Mouse (Mus musculus) G1E-ER4 (cell line): ENCODE measurements around the gene Cic. TPM values are rescaled to one million over a fixed set of nuclear protein-coding genes. Genes with fewer than 3 reads are reported as not detected.

Source experiments
- GATA1 ChIP-seq: IDR thresholded peaks from one replicate; pipeline ENCODE4 v1.8.0; 2012; ENCODE audit warnings: low read length, inconsistent platforms
- polyA plus RNA-seq: library from polyadenylated mRNA; stranded (reverse); fragments of >175 nt; gene quantifications from 2 replicates; pipeline ENCODE4 v1.2.3, GENCODE M21; 2012

The Cic gene
- polyA plus RNA-seq, 1 experiment: 729 TPM

DNA sequence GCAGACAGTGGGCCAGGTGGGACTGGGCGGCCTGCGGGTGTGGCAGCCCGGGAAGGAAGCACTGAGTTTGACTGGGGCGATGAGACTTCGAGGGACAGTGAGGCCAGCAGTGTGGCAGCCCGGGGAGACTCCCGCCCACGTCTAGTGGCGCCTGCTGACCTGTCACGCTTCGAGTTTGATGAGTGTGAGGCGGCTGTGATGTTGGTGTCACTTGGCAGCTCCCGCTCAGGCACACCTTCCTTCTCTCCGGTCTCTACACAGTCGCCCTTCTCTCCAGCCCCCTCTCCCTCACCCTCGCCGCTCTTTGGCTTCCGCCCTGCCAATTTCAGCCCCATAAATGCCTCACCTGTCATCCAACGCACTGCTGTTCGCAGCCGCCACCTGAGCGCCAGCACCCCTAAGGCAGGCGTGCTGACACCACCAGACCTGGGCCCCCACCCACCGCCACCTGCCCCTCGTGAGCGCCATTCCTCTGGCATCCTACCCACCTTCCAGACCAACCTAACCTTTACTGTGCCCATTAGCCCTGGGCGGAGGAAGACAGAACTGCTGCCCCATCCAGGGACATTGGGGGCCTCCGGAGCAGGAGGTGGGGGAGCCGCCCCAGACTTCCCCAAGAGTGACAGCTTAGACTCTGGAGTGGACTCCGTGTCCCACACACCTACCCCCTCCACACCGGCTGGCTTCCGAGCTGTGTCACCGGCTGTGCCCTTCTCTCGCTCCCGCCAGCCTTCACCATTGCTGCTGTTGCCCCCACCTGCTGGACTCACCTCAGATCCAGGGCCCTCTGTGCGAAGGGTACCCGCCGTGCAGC, 5.1 kb downstream of the Cic start:
- TF ChIP-seq GATA1: no peak

DNA sequence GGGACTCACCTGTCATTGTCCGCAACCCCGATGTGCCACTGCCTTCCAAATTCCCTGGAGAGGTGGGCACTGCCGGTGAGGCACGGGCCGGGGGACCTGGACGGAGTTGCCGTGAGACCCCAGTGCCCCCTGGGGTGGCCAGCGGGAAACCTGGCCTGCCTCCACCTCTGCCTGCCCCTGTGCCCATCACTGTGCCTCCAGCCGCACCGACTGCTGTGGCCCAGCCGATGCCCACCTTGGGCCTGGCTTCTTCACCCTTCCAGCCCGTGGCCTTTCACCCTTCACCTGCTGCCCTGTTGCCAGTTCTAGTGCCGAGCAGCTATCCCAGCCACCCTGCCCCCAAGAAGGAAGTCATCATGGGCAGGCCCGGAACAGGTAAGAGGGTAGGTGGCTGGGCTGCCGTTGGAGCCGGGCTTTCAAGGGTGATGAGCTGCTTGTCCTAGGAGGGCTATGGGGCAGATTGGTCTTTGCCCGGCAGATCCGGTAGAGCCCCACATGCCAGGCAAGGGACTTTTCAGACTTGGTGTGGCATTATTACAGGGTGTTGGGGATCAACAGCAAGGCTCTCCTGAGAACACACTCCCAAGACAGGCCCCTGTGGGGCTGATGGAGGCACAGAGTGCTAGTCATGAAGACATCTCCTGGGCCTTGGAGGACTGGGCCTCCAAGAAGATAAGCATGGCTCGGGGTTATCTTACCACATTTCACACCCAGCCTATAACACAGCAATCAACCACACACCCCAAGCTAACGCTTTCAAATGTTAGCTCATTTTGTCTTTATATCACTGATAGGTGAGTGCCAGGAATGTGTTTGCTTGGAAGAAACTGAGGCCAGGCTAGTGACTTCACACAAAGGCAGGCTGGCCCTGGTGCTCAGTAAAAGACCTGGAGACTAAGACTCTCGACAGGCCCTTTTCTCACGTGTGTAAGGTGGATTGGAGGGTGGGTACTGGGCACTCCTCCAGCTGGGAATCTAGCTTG, 6.0 kb downstream of the Cic start:
- TF ChIP-seq GATA1: peak; percentile 87

DNA sequence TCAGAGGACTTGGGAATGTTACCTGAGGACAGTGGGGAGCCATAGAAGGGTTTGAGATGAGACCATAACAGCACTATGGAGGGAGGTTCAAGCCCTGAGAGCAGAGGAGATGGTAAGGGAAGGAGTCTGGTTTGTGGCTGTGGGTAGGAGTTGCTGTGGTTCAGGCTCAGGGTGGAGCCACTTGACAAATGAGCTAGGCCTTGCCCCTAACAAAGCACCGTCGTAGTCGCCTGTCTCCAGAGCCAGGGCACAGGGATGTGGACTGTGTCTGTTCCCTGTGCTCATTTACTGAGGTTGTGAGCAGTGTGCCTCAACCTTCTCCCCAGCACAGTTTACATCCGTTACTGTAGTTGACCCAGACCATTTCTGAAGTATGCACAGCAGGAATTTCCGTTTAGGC, 7.1 kb downstream of the Cic start:
- no peak for TF ChIP-seq GATA1

DNA sequence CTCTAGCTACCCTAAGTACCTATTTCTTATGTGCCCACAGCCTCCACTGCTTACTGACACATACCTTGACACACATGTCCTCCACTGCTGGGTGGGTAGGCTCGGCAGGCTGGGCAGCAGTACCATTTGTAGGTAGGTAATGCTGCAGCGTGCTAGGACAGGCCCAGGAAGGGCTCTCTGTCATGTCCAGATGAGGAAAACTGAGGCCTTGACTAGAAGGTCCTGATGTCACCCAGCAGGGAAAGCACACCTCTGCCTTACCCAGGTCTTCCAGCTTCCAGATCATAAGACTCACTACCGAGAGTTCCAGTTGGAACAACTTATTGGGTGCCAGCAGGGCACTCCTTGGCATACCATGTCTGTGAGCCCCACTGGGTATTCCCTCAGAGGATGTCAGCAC, 7.5 kb downstream of the Cic start:
- no peak for TF ChIP-seq GATA1

DNA sequence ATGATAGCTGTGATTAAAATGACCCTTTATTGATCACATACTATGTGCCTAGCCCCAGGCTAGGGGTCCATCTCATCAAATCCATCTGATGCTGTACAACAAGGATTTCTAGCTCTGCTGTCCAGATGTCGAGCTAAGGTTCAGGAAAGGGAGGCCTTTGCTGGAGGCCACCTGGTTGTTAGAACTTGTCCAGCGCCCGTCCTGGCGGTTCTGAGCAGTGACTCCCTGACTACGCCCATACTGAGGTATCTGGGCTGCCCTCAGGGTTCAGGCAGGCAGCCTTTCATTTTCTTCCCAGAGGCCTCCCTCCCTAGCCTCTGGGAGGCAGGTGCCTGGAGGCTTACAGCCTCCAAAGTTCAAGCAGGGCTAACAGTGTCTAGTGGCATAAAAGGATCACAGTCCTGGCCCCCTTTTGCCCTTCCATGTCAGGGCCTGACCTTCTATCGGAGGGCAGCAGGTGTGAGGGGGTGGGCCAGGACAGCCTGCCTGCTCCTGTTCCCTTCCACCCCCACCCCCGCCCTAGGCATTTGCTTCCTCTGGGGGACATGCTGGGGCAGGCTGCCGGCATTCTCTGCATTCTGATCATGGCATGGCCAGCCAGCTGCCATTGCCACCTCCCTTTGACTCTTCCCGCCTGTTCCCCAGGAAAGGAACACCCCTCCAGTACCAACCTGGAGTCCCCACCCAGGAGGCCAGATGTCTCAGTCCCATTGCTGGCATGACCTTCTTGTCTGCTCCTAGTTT, 8.2 kb downstream of the Cic start:
- no peak for TF ChIP-seq GATA1

DNA sequence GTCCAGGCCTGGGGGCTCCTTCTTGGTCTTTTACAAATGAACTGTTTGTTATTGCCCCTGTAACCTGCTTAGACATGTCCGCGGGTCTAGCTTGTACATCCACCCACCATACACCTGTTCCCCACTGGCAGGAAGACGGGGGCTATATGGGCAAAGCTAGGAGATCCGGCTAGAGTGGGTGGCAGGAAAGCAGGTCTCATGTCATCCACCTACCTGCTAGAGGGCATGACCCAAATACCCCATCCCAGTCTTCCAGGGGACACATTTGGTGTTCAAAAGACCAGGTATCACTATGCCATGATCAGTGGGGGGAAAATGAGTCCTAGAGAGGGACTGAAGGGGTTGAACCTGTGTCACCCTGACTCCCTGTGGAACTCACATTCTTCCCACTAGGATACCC, 9.9 kb downstream of the Cic start:
- no peak for TF ChIP-seq GATA1

DNA sequence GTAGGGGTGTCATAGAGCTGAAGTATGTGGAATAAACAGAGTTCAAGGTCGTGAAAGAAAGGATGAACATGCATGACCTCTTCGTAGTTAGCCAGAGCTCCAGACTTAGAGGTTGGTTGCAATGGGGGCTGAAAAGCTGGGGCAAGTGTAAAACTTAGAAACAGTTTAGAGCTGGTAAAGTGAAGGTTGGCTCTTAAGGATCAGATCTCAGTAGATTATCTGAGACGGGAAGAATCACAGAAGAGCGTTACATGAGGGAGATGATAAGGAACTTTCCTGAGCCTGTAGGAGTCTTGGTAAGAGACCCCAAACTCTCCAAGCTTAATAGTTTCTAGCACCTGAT, 10.5 kb downstream of the Cic start:
- no peak for TF ChIP-seq GATA1

DNA sequence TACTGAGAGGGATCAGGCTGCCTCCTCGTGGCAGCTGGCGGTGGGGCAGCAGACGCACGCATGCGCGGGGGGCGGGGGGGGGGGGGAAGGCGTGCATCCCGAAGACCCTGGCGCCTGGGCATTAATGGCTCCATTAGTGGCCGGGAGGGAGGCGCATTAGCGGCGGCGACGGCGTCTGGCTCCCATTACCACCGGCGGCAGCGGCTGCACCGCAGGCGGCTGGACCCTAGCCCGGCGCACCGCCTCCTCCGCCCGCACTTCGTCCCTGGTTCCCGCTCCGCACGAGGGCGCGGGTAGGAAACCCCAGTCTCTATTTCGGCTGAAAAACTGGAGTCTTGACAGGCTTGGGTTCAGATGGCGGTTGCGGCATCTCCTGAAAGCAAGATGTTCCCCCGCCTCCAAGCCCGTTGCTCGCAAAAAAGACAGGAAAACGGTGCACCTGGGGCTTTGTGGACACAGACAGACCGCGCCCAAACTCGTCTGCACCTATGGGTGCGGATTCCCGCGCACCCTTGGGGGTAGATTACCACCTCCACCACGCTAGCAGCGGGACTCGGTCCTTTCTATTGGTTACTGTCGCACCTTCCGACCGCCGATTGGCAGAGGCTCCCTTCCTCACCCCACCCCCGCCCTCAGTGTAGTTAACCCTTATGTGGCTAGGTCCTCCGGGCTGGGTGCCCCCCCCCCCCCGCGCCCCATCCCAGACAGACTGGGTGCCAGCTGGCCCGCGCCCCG, 11.0 kb downstream of the Cic start:
- no peak for TF ChIP-seq GATA1

DNA sequence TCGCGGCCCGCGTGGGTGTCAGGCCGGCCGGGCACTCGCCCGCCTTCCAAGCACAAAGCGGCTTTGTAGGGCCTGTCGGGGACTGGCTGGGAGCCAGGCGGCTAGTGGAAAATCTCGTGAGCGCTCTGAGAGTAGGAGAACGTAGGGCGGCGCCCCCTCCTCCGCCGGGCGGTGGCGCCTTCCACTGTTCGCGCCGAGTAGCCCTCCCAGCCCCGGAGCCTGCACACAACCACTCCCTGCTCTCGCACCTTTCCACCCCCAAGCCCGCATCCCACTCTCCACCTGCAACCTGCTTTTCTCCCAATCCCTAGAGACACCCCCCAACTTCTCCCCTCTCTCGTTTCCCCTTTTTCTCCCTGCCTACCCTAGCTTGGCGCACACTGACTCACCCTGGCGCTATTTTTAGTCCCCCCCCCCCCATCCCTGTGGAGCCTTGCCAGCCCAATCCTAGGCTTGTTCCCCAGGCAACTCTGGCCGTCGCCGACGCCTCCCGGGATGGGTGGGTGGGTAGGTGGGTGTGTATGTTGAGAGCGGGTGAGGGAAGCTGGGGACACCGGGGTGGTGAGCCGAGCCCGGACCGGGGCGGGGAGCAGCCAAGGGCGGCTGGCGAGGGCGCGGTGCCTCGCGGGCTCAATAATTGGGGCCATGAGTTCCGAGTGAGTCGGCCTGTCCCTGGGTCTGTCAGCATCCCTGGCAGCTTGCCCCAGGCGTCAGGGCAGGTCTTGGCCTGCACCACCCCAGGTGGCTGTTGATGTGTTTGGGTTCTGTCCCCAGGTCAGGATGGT, 11.8 kb downstream of the Cic start:
- TF ChIP-seq GATA1: no peak

DNA sequence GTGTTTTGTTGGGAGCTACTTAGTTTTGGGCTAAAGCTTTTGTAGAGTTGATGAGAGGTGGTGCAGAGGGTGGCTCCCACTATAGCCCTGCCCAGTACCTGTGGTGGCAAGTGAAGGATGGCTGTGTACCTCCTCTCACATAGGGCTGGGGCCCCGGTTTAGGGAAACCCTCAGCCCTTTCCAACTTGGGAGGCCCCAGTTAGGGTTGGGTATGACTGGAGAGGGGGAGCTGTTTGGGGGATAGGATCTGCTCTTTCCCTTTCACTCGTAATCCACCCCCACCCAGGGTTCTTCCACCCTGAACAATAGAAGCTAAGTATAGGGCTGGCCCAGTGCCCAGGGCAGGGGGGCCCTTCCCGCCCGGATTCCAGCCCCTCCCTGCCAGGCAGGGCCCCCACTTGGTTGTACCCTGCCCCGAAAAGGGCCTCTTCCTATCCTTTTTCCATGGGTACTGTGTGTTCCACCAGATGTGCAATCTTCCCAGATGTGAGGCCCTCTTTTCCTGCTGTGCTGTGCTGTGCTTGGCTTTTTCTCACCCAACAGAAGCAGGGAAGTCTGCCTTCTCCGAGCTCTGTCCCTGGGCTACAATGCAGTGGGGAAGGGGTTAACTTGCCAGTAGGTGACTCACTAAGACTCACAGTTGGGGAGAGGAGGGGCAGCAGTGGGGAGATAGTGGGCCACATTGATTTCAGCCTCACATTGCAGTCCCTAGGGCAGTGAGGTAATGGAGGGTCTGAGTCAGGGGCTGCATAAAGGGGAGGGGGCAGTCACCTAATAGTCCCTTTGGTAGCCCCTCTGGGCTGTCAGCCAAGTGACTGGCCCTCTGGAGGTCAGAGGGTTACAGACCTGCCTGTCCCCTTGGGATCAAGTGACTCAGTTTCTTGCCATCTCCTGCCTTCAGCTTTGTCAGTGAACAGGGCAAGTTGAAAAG, 12.6 kb downstream of the Cic start:
- TF ChIP-seq GATA1: no peak

DNA sequence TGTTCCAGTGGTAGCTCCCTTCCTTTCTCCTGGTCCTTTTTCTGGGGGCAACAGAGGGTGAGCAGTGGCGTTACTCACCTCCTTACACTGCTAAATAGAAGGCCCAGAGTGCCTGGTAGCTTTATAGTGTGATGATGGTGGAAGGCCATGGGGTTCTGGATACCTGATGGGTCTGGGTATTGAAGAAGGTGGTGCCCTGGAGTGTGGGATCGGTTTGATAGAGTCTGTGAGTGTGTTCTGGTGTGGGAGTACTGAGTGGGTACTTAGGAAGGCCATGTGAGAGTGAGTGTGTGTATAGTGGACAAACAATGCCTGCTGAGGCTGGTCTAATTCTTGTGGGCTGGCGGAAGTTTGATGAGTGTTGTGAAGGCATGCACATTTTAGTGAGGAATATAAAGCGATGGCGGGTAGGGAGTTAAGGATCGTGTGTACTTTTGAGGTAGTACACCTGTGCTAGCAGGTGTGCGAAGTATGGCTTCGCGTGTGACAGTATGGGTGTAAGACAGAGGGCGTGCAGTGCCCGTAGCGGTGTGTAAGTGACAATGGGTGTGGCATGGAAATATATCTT, 13.7 kb downstream of the Cic start:
- no peak for TF ChIP-seq GATA1

DNA sequence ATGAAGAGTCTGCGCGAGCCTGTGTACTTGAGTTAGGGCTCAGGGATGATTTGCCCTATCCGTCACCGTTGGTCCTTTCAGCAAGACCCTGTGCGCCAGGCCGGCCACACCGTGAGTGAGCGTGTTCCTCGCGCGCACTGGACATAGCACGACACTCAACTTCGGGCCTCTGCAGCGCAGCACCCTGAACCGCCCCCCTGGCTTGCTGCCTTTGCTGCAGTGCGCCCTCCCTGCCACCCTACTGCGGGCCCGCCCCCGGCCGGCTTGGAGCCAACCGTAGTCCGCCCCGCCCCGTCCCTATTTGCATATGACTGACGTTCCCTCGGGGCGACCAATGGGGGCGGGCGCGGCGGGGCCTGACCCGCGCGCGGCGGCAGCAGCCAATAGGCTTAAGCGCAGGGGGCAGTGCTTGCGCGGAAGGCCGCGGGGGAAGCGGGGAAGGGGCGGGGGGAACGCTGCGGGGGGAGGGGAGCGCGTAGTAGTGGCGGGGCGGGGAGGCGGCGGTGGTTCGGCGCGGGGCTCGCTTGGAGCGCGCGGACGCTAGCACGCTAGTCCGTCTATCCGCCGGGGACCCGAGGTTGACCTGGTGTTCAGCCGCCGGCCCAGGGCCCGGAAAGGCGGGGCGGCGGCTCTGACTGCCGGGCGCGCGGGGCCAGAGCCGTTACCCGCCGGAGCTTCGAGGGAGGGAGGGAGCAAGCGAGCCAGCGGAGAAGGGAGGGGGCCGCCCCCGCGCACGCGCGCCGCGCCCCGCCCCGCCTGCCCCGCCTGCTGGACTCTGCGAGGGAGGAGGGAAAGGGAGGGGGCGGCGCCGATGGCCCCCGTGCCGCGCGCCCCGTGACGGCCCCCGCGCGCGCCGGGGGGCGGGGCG, 14.5 kb downstream of the Cic start:
- no peak for TF ChIP-seq GATA1

DNA sequence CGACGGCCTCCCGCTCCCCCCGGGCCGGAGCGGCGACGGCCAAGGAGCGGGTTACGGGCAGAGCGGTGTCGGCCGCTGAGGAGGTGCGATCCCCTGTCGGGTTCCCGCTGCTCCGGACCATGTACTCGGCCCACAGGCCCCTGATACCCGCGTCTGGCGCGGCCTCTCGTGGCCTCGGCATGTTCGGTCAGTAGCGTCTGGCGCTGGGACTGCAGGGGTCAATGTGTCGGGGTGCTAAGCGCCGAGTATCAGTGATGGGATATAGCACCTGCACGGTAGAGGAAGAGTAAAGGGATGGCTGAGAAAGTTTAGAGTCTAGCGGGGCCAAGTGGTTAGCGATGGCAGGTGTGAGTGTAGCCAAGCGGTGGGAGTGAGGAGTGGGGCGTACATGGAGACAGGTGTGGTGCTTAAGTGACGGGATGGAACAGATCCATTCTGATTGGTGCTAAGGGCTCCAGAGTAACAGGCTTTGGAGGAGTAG, 15.3 kb downstream of the Cic start:
- no peak for TF ChIP-seq GATA1
